Mouse (Mus musculus): ENCODE data around the gene Gm38100. TPM values are rescaled to one million over a fixed set of nuclear protein-coding genes. Genes with fewer than 3 reads are reported as not detected.

Gm38100 gene
- total RNA-seq (2023) = not detected

DNA sequence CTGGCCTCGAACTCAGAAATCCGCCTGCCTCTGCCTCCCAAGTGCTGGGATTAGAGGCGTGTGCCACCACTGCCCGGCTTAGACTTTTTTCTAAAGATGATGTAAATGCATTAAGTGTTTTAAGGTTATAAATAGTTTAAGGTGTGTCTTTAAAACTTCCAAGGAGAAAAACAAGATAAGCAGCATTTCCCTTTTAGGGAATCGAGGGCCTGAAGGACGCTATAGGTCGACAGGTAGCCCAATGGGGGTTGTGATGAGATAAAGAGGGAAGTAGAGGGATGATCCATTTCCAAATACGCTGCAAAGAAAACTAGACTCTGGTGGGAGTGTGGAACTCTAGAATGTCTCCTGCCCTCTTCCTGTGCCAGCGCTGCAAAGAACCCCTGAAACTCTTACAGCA is at the start of gene Gm38100:
Gene Gm38100, plus strand, starts transcription at position 301 of the 400 bp plus-strand sequence.

GRCm38 (mm10) chr1:175880453-175881296 is 39.5 kb upstream of the Gm38100 start, which contains the start of gene Exo1:
Gene Exo1 (plus strand): TSS chr1:175880581.

Other genes starting within 250 kb of the Gm38100 start
- gene Opn3, start 227.6 kb upstream of the Gm38100 start, total RNA-seq (2023) = not detected
- gene Chml, start 227.4 kb upstream of the Gm38100 start, total RNA-seq (2023) = 6.8 TPM
- gene Wdr64, start 221.7 kb upstream of the Gm38100 start, total RNA-seq (2023) = not detected
- gene Exo1, start 39.7 kb upstream of the Gm38100 start, total RNA-seq (2023) = 1.6 TPM
- gene Rbm8a2, start 58.8 kb downstream of the Gm38100 start, total RNA-seq (2023) = not detected